Mouse (Mus musculus): ENCODE results near the gene Bpifb9a. TPM values are rescaled to one million over a fixed set of nuclear protein-coding genes. Genes with fewer than 3 reads are reported as not detected.

Gene Bpifb9a
- polyA plus RNA-seq, 1 experiment from 2014 or later, result not detected

Other genes with a start within 250 kb of the Bpifb9a start
- gene Bpifa2, start 249.6 kb upstream of the Bpifb9a start, polyA plus RNA-seq (2014; fragmentation: Nextera tagmentation; extraction: Ambion mirVana), result not detected in 2 replicates
- gene Bpifa3, start 127.5 kb upstream of the Bpifb9a start, polyA plus RNA-seq (2014; fragmentation: Nextera tagmentation; extraction: Ambion mirVana), result not detected in 2 replicates
- not detected in 2 replicates for gene Bpifa1, start 115.0 kb upstream of the Bpifb9a start, polyA plus RNA-seq (2014; fragmentation: Nextera tagmentation; extraction: Ambion mirVana)
- not detected in 2 replicates for gene Bpifa5, start 95.2 kb upstream of the Bpifb9a start, polyA plus RNA-seq (2014; fragmentation: Nextera tagmentation; extraction: Ambion mirVana)
- gene Bpifb1, start 67.0 kb upstream of the Bpifb9a start, polyA plus RNA-seq (2014; fragmentation: Nextera tagmentation; extraction: Ambion mirVana), result not detected in 2 replicates
- gene Bpifb5, start 34.1 kb upstream of the Bpifb9a start, polyA plus RNA-seq (2014; fragmentation: Nextera tagmentation; extraction: Ambion mirVana), result 0.10 and 0.26 TPM in 2 replicates
- not detected in 2 replicates for gene Bpifb9b, start 49.4 kb downstream of the Bpifb9a start, polyA plus RNA-seq (2014; fragmentation: Nextera tagmentation; extraction: Ambion mirVana)
- gene Cdk5rap1, start 115.2 kb downstream of the Bpifb9a start, polyA plus RNA-seq (2014; fragmentation: Nextera tagmentation; extraction: Ambion mirVana), result 15.1 and 18.1 TPM in 2 replicates
- gene Snta1, start 150.2 kb downstream of the Bpifb9a start, polyA plus RNA-seq (2014; fragmentation: Nextera tagmentation; extraction: Ambion mirVana), result 2.0 and 2.3 TPM in 2 replicates
- gene Cbfa2t2, start 178.6 kb downstream of the Bpifb9a start, polyA plus RNA-seq (2014; fragmentation: Nextera tagmentation; extraction: Ambion mirVana), result 75.2 and 76.1 TPM in 2 replicates